Mouse (Mus musculus): Measurements from ENCODE around the gene Tprgl. TPM values are rescaled to one million over a fixed set of nuclear protein-coding genes. Genes with fewer than 3 reads are reported as not detected.

Tprgl gene
- polyA plus RNA-seq, 1 experiment = 96.8 TPM

DNA sequence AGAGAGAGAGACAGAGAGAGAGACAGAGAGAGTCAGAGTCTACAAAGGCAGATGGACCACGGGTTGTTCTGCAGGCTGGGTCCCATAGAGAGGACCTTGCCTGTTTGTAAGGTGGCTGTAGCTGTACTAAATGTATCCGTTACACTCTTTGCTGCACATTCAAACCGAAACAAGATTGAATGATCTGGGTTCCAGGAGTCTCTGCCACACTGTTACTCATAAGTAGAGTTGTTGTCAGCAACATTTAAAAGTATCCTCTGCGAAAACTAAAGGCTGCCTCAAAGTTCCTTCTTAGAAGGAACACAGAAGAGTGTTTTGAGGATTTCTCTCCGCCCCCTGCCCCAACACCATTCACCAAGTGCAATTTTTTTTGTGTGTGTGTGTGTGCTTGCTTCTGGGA lies 23.3 kb downstream of the Tprgl start:
- TF ChIP-seq POLR2A (IDR thresholded peaks at IDR 0.05; ENCODE audit: insufficient read length, low read depth) (no peak), REST (IDR thresholded peaks at IDR 0.05; ENCODE audit: insufficient read depth, insufficient read length) (no peak), SRF (IDR thresholded peaks at IDR 0.05; ENCODE audit: control insufficient read depth, insufficient read length, low read depth) (no peak), MYOD1 (IDR thresholded peaks at IDR 0.05; ENCODE audit: control insufficient read depth in 1 of 3, insufficient read length in 2 of 3, low read depth in 2 of 3) (no peak), POLR2AphosphoS2 (IDR thresholded peaks at IDR 0.05; ENCODE audit: insufficient read length, low read depth) (no peak), TCF12 (IDR thresholded peaks at IDR 0.05; ENCODE audit: insufficient read depth, poor library complexity, severe bottlenecking) (no peak), USF1 (IDR thresholded peaks at IDR 0.05; ENCODE audit: low read depth) (no peak), MYOG (IDR thresholded peaks at IDR 0.05; ENCODE audit: control insufficient read depth in 1 of 3, insufficient read depth in 1 of 3, insufficient read length in 2 of 3, low read depth in 2 of 3) (no peak), CEBPB (IDR thresholded peaks at IDR 0.05; ENCODE audit: insufficient read depth, poor library complexity, severe bottlenecking) (no peak), MAX (IDR thresholded peaks at IDR 0.05; ENCODE audit: low read depth) (no peak), TCF3 (IDR thresholded peaks at IDR 0.05; ENCODE audit: insufficient read length, low read depth) (no peak), E2F4 (IDR thresholded peaks at IDR 0.05; ENCODE audit: insufficient read depth) (no peak)
- Histone ChIP-seq H3K27me3 (ENCODE audit: control insufficient read depth, insufficient read depth, insufficient read length) (peaks cover 74% of the 10 kb centered on the region), H3K79me2 (ENCODE audit: control insufficient read depth, insufficient read depth) (no peaks in the 10 kb centered on the region), H3K4me3 (no peak overlapping the region), H3ac (ENCODE audit: control insufficient read depth, insufficient read length) (no peak overlapping the region), H3K36me3 (ENCODE audit: control insufficient read depth, insufficient read depth) (no peaks in the 10 kb centered on the region), H3K4me2 (ENCODE audit: low read depth) (no peak overlapping the region)

DNA sequence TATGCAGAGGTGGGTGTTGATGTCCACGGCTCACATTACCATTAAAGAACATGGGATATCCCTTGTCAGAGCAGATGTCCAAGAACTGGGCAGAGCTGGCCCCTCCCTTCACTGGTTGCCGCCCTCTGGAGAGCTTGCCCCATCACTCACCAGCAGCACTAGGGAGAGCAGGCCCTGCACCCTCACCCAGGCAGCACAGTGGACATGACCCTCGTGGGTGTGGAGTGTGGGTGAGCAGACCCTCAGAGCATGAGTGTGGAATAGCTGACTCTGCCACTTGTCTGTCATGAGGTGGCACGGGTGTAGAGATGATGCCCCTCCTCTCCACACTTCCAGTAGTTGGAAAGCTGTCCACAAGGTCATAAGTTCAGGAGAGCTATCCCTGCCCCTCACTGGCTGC lies 25.7 kb downstream of the Tprgl start:
- Histone ChIP-seq H3K27me3 (ENCODE audit: control insufficient read depth, insufficient read depth, insufficient read length) (peaks cover 55% of the 10 kb centered on the region), H3K79me2 (ENCODE audit: control insufficient read depth, insufficient read depth) (no peaks in the 10 kb centered on the region), H3K4me2 (ENCODE audit: low read depth) (no peak overlapping the region), H3ac (ENCODE audit: control insufficient read depth, insufficient read length) (no peak overlapping the region), H3K36me3 (ENCODE audit: control insufficient read depth, insufficient read depth) (no peaks in the 10 kb centered on the region), H3K4me3 (no peak overlapping the region)
- TF ChIP-seq MAX (IDR thresholded peaks at IDR 0.05; ENCODE audit: low read depth) (no peak), MYOD1 (IDR thresholded peaks at IDR 0.05; ENCODE audit: control insufficient read depth in 1 of 3, insufficient read length in 2 of 3, low read depth in 2 of 3) (no peak), CEBPB (IDR thresholded peaks at IDR 0.05; ENCODE audit: insufficient read depth, poor library complexity, severe bottlenecking) (no peak), SRF (IDR thresholded peaks at IDR 0.05; ENCODE audit: control insufficient read depth, insufficient read length, low read depth) (no peak), POLR2A (IDR thresholded peaks at IDR 0.05; ENCODE audit: insufficient read length, low read depth) (no peak), REST (IDR thresholded peaks at IDR 0.05; ENCODE audit: insufficient read depth, insufficient read length) (no peak), TCF12 (IDR thresholded peaks at IDR 0.05; ENCODE audit: insufficient read depth, poor library complexity, severe bottlenecking) (no peak), USF1 (IDR thresholded peaks at IDR 0.05; ENCODE audit: low read depth) (no peak)

DNA sequence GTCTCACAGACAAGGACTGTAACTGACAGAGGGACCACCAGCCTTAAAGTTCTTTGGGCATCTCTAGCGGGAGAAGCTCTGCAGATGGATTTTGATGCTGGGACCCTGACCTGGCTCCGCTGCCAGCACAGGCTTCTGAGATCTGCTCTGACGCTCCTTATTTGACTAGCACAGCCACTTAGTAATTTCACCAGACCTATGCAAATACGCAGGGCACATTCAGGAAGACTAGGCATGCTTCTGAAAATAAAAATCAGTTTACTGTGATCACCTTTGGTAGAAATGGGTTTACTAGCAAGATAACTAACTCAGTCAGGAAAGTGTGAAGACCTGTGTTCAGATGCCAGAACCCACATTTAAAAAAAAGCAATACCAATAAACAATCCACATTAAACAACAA lies 28.6 kb downstream of the Tprgl start:
- Histone ChIP-seq H3K36me3 (ENCODE audit: control insufficient read depth, insufficient read depth) (no peaks in the 10 kb centered on the region), H3K4me3 (no peak overlapping the region), H3ac (ENCODE audit: control insufficient read depth, insufficient read length) (no peak overlapping the region), H3K79me2 (ENCODE audit: control insufficient read depth, insufficient read depth) (no peaks in the 10 kb centered on the region), H3K27me3 (ENCODE audit: control insufficient read depth, insufficient read depth, insufficient read length) (peaks cover 44% of the 10 kb centered on the region), H3K4me2 (ENCODE audit: low read depth) (no peak overlapping the region)
- TF ChIP-seq MYOG (IDR thresholded peaks at IDR 0.05; ENCODE audit: control insufficient read depth in 1 of 3, insufficient read depth in 1 of 3, insufficient read length in 2 of 3, low read depth in 2 of 3) (no peak), MAX (IDR thresholded peaks at IDR 0.05; ENCODE audit: low read depth) (no peak), CEBPB (IDR thresholded peaks at IDR 0.05; ENCODE audit: insufficient read depth, poor library complexity, severe bottlenecking) (no peak), POLR2A (IDR thresholded peaks at IDR 0.05; ENCODE audit: insufficient read length, low read depth) (no peak), USF1 (IDR thresholded peaks at IDR 0.05; ENCODE audit: low read depth) (no peak), TCF12 (IDR thresholded peaks at IDR 0.05; ENCODE audit: insufficient read depth, poor library complexity, severe bottlenecking) (no peak), POLR2AphosphoS2 (IDR thresholded peaks at IDR 0.05; ENCODE audit: insufficient read length, low read depth) (no peak), TCF3 (IDR thresholded peaks at IDR 0.05; ENCODE audit: insufficient read length, low read depth) (no peak), E2F4 (IDR thresholded peaks at IDR 0.05; ENCODE audit: insufficient read depth) (no peak), REST (IDR thresholded peaks at IDR 0.05; ENCODE audit: insufficient read depth, insufficient read length) (no peak), MYOD1 (IDR thresholded peaks at IDR 0.05; ENCODE audit: control insufficient read depth in 1 of 3, insufficient read length in 2 of 3, low read depth in 2 of 3) (no peak), SRF (IDR thresholded peaks at IDR 0.05; ENCODE audit: control insufficient read depth, insufficient read length, low read depth) (no peak)

DNA sequence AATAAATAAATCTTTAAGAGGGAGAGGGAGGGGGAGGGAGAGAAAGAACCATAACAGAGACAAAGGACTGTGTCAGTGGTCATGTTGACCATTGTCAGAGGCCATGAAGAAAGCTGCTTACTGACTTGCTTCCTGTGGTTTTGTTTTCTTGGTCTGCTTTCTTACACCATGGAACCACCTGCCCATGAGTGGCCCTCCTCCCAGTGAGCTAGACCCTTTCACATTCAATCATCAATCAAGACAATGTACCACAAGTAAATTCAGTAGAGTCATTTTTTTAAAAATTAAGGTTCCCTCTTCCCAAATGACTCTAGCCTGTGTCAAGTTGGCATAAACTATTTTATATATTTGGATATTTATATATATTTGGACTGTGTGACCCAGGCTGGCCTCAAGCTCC lies 30.5 kb downstream of the Tprgl start:
- TF ChIP-seq POLR2A (IDR thresholded peaks at IDR 0.05; ENCODE audit: insufficient read length, low read depth) (no peak), TCF3 (IDR thresholded peaks at IDR 0.05; ENCODE audit: insufficient read length, low read depth) (no peak), POLR2AphosphoS2 (IDR thresholded peaks at IDR 0.05; ENCODE audit: insufficient read length, low read depth) (no peak), SRF (IDR thresholded peaks at IDR 0.05; ENCODE audit: control insufficient read depth, insufficient read length, low read depth) (no peak), MAX (IDR thresholded peaks at IDR 0.05; ENCODE audit: low read depth) (no peak), MYOD1 (IDR thresholded peaks at IDR 0.05; ENCODE audit: control insufficient read depth in 1 of 3, insufficient read length in 2 of 3, low read depth in 2 of 3) (no peak), REST (IDR thresholded peaks at IDR 0.05; ENCODE audit: insufficient read depth, insufficient read length) (no peak), CEBPB (IDR thresholded peaks at IDR 0.05; ENCODE audit: insufficient read depth, poor library complexity, severe bottlenecking) (no peak), USF1 (IDR thresholded peaks at IDR 0.05; ENCODE audit: low read depth) (no peak), MYOG (IDR thresholded peaks at IDR 0.05; ENCODE audit: control insufficient read depth in 1 of 3, insufficient read depth in 1 of 3, insufficient read length in 2 of 3, low read depth in 2 of 3) (no peak), E2F4 (IDR thresholded peaks at IDR 0.05; ENCODE audit: insufficient read depth) (no peak), TCF12 (IDR thresholded peaks at IDR 0.05; ENCODE audit: insufficient read depth, poor library complexity, severe bottlenecking) (no peak)
- Histone ChIP-seq H3K4me2 (ENCODE audit: low read depth) (no peak overlapping the region), H3K79me2 (ENCODE audit: control insufficient read depth, insufficient read depth) (no peaks in the 10 kb centered on the region), H3K36me3 (ENCODE audit: control insufficient read depth, insufficient read depth) (no peaks in the 10 kb centered on the region), H3K27me3 (ENCODE audit: control insufficient read depth, insufficient read depth, insufficient read length) (peaks cover 30% of the 10 kb centered on the region), H3K4me3 (no peak overlapping the region), H3ac (ENCODE audit: control insufficient read depth, insufficient read length) (no peak overlapping the region)
